Mouse (Mus musculus) hindbrain, embryonic 13.5 days (tissue): ENCODE data around the gene Rnasel. TPM values are rescaled to one million over a fixed set of nuclear protein-coding genes. Genes with fewer than 3 reads are reported as not detected.

Source experiments
- ATAC-seq: fragments of 200-750 bp; cut with Nextera tagmentation; 2 replicates; pipeline ENCODE4 v1.8.0; 2017; ENCODE audit warnings: moderate TSS enrichment; ENCODE audit not compliant: low FRiP score
- H3K27ac ChIP-seq: fragments of 300-500 bp; sonication (generic); 2 replicates; pipeline ENCODE4 v1.5.1; 2015; ENCODE audit warnings: inconsistent platforms, mild to moderate bottlenecking, moderate library complexity
- H3K27me3 ChIP-seq: fragments of 300-500 bp; sonication (generic); 2 replicates; pipeline ENCODE4 v1.6.1; 2015; ENCODE audit warnings: mild to moderate bottlenecking, inconsistent platforms
- H3K36me3 ChIP-seq: fragments of 300-500 bp; sonication (generic); 2 replicates; pipeline ENCODE4 v1.6.1; 2015; ENCODE audit warnings: mild to moderate bottlenecking, inconsistent platforms
- H3K4me1 ChIP-seq: fragments of 300-500 bp; sonication (generic); replicated peaks from 2 replicates; pipeline ENCODE4 v1.6.1; 2015; ENCODE audit warnings: inconsistent platforms
- H3K4me2 ChIP-seq: fragments of 300-500 bp; sonication (generic); 2 replicates; pipeline ENCODE4 v1.6.1; 2015; ENCODE audit warnings: inconsistent platforms, mild to moderate bottlenecking, moderate library complexity
- H3K4me3 ChIP-seq: fragments of 300-500 bp; sonication (generic); 2 replicates; pipeline ENCODE4 v1.5.1; 2015; ENCODE audit warnings: mild to moderate bottlenecking, inconsistent platforms
- H3K9ac ChIP-seq: fragments of 300-500 bp; sonication (generic); 2 replicates; pipeline ENCODE4 v1.6.1; 2015; ENCODE audit warnings: mild to moderate bottlenecking, inconsistent platforms
- H3K9me3 ChIP-seq: fragments of 300-500 bp; sonication (generic); 2 replicates; pipeline ENCODE4 v1.6.1; 2016; ENCODE audit warnings: inconsistent platforms
- WGBS: fragments of 180-500 bp; shearing (Covaris S2); methylation state at CpG from one replicate; pipeline ENCODE4 v1.1.7; 2015; 5-methylcytosine and 5-hydroxymethylcytosine counted together
- polyA plus RNA-seq: library from polyadenylated mRNA; unstranded; fragments of >200 nt; fragmentation: Nextera tagmentation; extraction: Ambion mirVana; gene quantifications from 2 replicates; pipeline ENCODE4 v1.2.1, GENCODE M21; 2015

Rnasel gene
- polyA plus RNA-seq, 1 experiment from 2014 or later = 53.7 TPM

DNA sequence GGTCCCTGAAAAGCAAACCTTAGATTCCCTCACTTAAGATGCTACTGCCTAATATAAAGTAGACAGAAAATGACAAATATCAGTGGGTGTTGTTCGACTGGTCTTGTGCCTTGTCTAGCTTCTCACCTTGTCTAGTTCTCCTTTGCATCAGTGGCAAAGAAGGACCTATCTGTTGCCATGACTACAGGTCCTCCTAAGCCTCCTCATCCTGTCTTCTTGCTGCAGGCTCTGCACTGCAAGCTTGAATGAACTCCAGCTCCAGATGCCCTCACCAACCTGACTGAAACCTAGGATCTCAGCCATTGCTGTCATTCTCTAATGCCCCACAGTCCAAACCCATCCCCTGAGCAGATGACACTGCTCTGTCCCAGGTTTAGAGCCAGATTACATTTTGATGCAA lies 31.2 kb upstream of the Rnasel start:
- no peaks in the 10 kb centered on the region for H3K27me3 ChIP-seq
- no peak overlapping the region for H3K4me3 ChIP-seq

DNA sequence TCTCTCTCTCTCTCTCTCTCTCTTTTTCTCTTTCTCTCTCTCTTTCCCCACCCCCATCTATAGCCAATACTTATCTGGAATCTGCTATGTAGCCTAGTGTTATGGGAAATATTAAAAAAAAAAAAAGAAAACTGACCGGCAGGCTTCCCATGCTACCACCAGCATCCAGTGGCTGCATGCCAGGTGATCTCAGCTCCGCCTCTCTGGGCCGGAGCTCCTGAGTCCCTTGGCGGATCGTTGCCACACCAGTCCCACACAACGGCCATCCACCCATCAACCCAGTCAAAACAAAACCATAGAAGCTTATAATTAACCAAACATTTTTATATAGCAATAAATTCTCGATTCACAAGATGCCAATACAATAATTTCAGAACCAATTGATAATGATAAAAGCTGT lies 28.3 kb upstream of the Rnasel start:
- H3K27ac ChIP-seq = no peak overlapping the region
- no peaks in the 10 kb centered on the region for H3K9me3 ChIP-seq
- ATAC-seq = no peak
- H3K36me3 ChIP-seq = no peaks in the 10 kb centered on the region
- H3K9ac ChIP-seq = no peak overlapping the region
- H3K27me3 ChIP-seq = no peaks in the 10 kb centered on the region
- no peak overlapping the region for H3K4me3 ChIP-seq
- no peaks in the 10 kb centered on the region for H3K4me1 ChIP-seq
- WGBS = 90% methylated on average over 7 of the region's 7 CpGs
- H3K4me2 ChIP-seq = no peak overlapping the region

More for the DNA sequence above, 31.2 kb upstream of the Rnasel start:
- H3K27ac ChIP-seq = no peak overlapping the region
- no peaks in the 10 kb centered on the region for H3K4me1 ChIP-seq
- no peak for ATAC-seq
- WGBS = 73% methylated on average over 1 of the region's 1 CpGs
- no peak overlapping the region for H3K9ac ChIP-seq
- no peak overlapping the region for H3K4me2 ChIP-seq
- no peaks in the 10 kb centered on the region for H3K36me3 ChIP-seq
- no peaks in the 10 kb centered on the region for H3K9me3 ChIP-seq

DNA sequence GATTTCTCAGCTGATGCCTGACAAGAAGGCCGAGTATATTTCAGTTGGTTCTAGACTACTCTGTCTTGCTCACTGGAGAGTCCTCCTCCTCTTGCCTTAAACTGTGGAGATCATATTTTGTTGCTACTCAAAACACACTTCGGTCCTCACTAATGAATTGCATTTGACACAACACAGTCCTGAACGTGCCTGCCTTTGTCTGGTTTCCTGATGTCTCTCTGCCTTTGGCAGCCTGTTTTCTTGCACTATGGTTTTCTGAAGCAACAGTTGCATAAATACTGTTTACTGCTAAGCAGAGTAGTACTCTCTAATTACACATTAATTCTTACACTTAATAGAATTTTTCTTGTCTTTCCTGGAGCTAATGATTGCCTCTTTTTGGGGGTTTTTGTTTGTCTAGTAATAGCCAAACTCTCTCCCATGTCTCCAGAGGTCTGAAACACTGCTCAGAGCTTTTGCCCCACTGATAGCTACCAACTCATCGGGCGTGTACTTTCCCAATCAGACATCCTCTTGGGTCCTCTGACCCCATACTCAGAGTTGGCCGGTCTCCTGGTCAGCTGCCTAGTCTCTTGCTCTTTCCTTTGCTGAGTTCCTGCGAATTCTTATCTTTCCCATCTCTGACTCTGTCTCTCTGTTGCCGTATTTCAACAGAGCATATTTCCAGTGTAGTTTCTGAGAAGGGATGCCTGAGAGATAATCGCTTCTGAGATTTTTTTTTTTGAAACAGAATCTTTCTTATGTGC lies 27.5 kb upstream of the Rnasel start:
- Histone ChIP-seq H3K4me2 (no peak overlapping the region), H3K9ac (no peak overlapping the region), H3K27me3 (no peaks in the 10 kb centered on the region), H3K27ac (no peak overlapping the region), H3K4me1 (0 out of 2 replicates have a peak, but pooled peaks cover 3% of the 10 kb centered on the region), H3K4me3 (no peak overlapping the region), H3K9me3 (no peaks in the 10 kb centered on the region), H3K36me3 (no peaks in the 10 kb centered on the region)
- ATAC-seq = no peak
- 84% methylated on average over 9 of the region's 9 CpGs for WGBS

DNA sequence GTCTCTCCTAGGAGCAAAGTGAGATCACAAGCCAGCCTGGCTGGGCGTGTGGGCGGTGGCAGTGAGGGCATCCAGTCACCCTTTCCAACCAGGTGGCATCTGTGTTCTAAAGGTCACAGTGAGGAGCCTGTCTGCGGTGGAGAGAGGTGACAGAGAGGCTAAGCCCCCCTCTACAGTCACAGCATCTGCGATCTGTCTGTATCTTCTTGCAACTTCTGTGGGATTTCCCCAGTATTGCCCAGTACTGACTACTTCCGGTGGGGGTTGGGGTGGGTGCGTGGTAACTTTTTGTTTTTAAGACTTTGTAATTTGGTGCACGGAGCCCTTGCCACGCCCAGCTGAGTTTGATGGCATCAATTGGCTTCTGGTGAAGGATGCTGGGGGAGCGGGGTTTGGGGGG lies 25.8 kb upstream of the Rnasel start:
- Histone ChIP-seq H3K4me2 (no peak overlapping the region), H3K9me3 (no peaks in the 10 kb centered on the region), H3K9ac (no peak overlapping the region), H3K27ac (no peak overlapping the region), H3K4me1 (0 out of 2 replicates have a peak, but pooled peaks cover 4% of the 10 kb centered on the region), H3K4me3 (no peak overlapping the region), H3K27me3 (no peaks in the 10 kb centered on the region), H3K36me3 (no peaks in the 10 kb centered on the region)
- ATAC-seq = no peak
- WGBS = 81% methylated on average over 9 of the region's 9 CpGs

DNA sequence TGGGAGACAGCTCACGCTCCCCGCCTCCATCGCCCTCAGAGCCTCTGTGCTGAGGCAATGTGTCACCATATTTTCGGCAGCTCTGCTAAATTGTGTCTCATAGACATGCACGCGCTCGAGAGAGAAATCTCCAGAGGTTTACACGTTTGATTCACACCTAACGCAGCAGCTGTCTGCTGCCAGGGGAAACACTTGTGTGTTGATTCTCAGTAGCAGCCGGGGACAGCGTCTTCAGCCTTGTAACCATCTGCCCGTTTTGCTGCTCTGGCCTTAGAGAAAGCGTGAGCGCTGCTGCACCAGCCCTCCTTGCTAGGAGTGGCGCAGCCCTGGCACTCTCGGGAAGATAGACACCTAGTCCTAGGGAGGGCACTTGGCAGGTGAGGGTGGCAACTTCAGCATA lies 22.6 kb upstream of the Rnasel start:
- Histone ChIP-seq H3K9ac (no peak overlapping the region), H3K4me1 (peaks cover 10% of the 10 kb centered on the region), H3K27ac (no peak overlapping the region), H3K27me3 (no peaks in the 10 kb centered on the region), H3K36me3 (no peaks in the 10 kb centered on the region), H3K4me2 (no peak overlapping the region), H3K4me3 (no peak overlapping the region), H3K9me3 (no peaks in the 10 kb centered on the region)
- no peak for ATAC-seq
- 77% methylated on average over 16 of the region's 16 CpGs for WGBS

DNA sequence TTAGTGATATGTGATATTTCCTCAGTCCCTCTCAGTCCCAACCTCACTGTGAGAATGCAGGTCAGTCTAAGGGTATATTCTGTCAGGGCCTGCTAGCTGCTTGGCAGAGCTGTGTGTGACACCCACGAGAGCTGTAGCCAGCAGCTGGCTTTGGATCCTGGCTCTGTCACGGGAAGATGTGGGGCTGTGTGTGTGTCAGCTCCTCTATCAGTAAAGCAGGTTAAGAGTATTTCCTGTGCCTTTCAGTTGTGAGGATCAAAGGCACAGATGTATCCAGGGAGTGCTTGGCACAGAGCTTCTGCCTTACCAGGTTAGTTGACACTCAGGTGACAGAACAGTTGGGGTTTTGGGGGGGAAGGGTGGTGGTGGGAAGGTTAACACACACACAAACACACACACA lies 19.4 kb upstream of the Rnasel start:
- Histone ChIP-seq H3K4me1 (peaks cover 32% of the 10 kb centered on the region), H3K9me3 (no peaks in the 10 kb centered on the region), H3K4me2 (no peak overlapping the region), H3K36me3 (no peaks in the 10 kb centered on the region), H3K4me3 (no peak overlapping the region), H3K27me3 (no peaks in the 10 kb centered on the region), H3K27ac (no peak overlapping the region), H3K9ac (no peak overlapping the region)
- WGBS = 76% methylated on average over 2 of the region's 2 CpGs
- ATAC-seq = no peak

DNA sequence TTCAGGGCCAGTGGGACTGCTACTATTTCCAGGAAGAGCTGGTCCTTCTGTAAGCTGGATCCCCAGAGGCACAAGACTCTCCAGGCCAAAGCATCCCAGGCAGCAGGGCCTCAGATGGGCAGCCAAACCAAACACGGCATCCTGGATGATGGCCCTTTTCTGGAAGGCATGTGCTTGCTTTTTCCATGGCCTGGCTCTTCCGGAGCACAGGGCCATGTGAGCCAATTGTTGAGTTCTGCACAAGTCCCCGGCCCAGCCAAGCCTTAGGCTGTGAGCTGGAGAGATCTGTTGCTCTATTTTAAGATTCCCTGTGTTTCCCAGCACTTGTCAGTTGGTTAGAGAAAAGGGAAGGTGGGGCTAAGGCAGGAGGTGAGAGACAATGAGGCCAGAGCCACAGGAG lies 18.6 kb upstream of the Rnasel start:
- no peak overlapping the region for H3K4me3 ChIP-seq

DNA sequence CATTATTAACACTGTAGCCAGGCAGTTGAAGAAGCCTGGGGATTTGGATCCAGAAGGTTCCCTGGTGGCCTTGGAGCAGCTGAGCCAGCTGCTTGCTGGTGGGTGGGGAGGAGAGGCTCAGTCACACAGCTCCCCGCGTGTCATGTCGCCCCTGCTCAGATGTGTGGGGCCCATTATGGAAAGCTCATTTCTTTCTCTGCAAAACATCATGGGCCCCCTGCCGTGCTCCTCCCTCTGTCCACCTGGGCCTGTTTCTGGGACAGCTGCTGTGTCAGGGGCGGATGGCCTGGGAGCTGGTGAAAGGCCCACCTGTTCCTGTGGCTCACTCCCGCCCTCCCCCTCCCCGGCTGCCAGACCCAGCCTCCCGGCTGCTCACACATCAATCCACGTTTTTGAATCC lies 16.0 kb upstream of the Rnasel start:
- Histone ChIP-seq H3K27ac (no peak overlapping the region), H3K9ac (no peak overlapping the region), H3K27me3 (peaks cover under 1% of the 10 kb centered on the region; the same call in 1 of the 2 replicates), H3K4me1 (peaks cover 48% of the 10 kb centered on the region), H3K36me3 (no peaks in the 10 kb centered on the region), H3K4me3 (no peak overlapping the region), H3K4me2 (no peak overlapping the region), H3K9me3 (no peaks in the 10 kb centered on the region)
- WGBS = 27% methylated on average over 9 of the region's 9 CpGs
- ATAC-seq = peak; percentile 52

More for the DNA sequence above, 18.6 kb upstream of the Rnasel start:
- Histone ChIP-seq H3K36me3 (no peaks in the 10 kb centered on the region), H3K27me3 (no peaks in the 10 kb centered on the region), H3K9me3 (no peaks in the 10 kb centered on the region), H3K4me2 (no peak overlapping the region), H3K27ac (peak overlapping the region; percentile 62), H3K9ac (no peak overlapping the region), H3K4me1 (peaks cover 32% of the 10 kb centered on the region)
- ATAC-seq = no peak
- 57% methylated on average over 3 of the region's 3 CpGs for WGBS

DNA sequence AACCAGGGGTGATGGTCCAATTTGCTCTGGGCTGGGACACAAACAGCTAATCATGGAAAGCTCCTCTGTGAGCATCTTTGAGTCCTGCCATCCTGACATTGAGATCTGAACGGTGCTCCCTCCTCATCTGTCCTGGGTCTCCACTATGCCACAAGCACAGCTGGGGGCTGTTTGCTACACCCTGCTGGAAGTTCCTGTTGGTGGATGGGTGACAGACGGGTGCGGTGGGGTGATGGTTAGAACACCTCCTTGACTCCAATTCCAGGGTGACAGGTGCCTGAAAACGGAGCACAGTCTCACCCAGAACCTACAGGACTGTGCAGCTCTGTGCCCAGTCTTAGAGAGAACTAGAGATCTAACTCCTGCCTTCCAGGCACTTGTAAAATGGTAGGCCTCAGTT lies 14.4 kb upstream of the Rnasel start:
- H3K4me1 ChIP-seq = peaks cover 61% of the 10 kb centered on the region
- ATAC-seq = no peak

DNA sequence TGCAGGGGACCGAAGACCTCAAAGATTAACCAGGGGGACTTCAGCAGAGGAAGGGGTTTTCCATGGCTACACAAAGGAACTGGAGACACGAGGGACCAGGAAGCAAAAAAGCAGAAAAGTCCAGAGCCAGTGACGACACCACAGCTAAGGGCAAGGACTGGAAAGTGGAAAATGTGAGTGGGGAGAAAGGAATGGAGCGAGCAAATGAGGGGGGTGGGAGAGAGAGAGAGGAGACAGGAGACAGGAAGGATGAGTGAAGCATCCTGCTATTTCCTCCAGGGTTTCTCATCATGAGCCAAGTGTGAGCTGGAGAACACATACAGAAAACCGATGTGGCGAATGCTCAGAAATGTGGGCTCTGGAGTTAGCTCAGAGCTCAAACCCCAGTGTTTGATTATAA lies 13.1 kb upstream of the Rnasel start:
- H3K27ac ChIP-seq = no peak overlapping the region
- 76% methylated on average over 6 of the region's 6 CpGs for WGBS

More for the DNA sequence above, 14.4 kb upstream of the Rnasel start:
- H3K4me2 ChIP-seq = no peak overlapping the region
- no peak overlapping the region for H3K27ac ChIP-seq
- peaks cover 15% of the 10 kb centered on the region; the same call in 1 of the 2 replicates for H3K27me3 ChIP-seq
- no peak overlapping the region for H3K9ac ChIP-seq
- H3K9me3 ChIP-seq = no peaks in the 10 kb centered on the region
- H3K4me3 ChIP-seq = no peak overlapping the region
- WGBS = 85% methylated on average over 4 of the region's 4 CpGs
- H3K36me3 ChIP-seq = no peaks in the 10 kb centered on the region

DNA sequence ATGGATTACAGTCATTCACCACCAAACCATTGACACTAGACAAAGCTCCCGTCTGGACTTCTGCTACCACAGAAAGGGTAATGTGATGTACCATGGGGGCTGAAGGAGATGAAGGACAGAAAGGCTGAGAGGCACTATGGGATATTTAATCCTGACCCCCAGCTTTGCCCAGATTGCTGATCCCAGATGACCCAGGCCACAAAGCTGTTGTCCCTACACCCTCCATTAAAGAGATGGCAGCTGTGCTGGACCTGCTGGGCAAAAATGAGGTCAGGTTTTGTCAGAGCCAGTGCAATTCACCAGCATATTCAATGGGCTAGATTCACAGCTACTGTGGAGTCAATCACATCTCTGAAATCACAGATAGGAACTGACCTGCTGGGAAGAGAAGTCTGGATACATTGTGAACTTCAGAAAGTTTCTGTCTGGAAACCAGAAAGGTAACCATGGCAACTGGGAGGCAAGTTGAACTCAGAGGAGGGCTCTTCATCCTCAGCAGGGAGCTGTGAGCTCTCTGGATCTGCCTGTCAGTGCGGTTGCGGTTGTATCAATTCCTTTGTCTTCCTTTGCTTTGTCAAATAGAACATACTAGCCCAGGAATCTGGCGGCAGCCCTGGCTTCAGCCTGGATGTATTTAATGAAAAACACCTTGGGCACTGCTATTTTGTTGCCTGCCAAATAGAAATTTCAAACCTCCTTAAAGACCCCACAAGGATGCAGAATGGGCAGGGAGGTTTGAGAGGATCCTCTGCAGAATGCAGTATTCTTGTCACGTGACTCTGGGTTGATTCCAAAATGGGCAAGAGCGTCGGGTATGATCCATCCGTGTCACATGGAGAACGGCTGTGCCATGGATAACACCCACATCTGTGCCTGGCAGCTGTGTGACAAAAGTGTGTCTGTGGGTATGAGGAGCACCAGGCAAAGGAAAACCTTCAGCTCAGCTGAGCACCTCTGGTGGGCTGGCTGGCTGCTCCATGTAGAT lies 11.8 kb upstream of the Rnasel start:
- 27% methylated on average over 9 of the region's 9 CpGs for WGBS
- H3K36me3 ChIP-seq = no peaks in the 10 kb centered on the region
- H3K4me2 ChIP-seq = peak overlapping the region; percentile 23; the same call in 1 of the 2 replicates
- H3K9me3 ChIP-seq = no peaks in the 10 kb centered on the region
- no peak overlapping the region for H3K9ac ChIP-seq
- H3K4me1 ChIP-seq = peaks cover 68% of the 10 kb centered on the region
- peak overlapping the region; percentile 10; the same call in 1 of the 2 replicates for H3K27ac ChIP-seq
- ATAC-seq = no peak
- H3K27me3 ChIP-seq = peaks cover 15% of the 10 kb centered on the region; the same call in 1 of the 2 replicates
- H3K4me3 ChIP-seq = no peak overlapping the region

More for the DNA sequence above, 13.1 kb upstream of the Rnasel start:
- H3K9ac ChIP-seq = no peak overlapping the region
- peaks cover 15% of the 10 kb centered on the region; the same call in 1 of the 2 replicates for H3K27me3 ChIP-seq
- no peak overlapping the region for H3K4me3 ChIP-seq
- no peaks in the 10 kb centered on the region for H3K36me3 ChIP-seq
- no peaks in the 10 kb centered on the region for H3K9me3 ChIP-seq
- H3K4me2 ChIP-seq = no peak overlapping the region
- ATAC-seq = no peak
- peaks cover 67% of the 10 kb centered on the region for H3K4me1 ChIP-seq

DNA sequence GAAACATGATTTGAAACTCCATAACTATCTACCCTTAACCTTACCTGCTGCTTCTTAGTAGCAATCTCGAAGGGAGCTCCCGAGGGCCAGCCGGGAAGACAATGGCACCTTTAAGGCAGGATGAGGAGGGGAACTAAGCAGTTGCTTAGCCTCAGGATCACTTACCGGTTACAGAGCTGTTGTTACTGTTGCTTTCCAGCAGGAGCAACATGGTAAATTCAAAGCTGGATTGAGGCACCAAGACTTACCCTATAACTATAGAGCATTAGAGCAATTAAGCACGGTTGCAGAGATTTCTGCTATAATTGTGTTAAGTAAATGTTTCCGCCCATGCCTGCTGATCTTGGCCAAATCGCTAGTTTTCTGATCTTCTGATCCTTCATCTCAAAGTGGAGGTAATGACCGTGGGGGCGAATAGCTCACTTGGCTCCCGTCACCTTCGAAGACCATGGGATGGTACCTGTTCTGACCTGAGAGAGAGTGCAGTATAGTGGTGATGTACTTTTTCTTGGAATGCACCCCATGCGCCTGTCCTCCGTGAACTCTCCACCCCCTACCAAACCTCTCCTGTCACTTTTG lies 9.7 kb upstream of the Rnasel start:
- peaks cover 74% of the 10 kb centered on the region for H3K4me1 ChIP-seq
- H3K27ac ChIP-seq = no peak overlapping the region
- WGBS = 20% methylated on average over 13 of the region's 13 CpGs
- no peak for ATAC-seq
- H3K9me3 ChIP-seq = no peaks in the 10 kb centered on the region
- H3K36me3 ChIP-seq = peaks cover 6% of the 10 kb centered on the region
- H3K4me2 ChIP-seq = peak overlapping the region; percentile 76
- peak overlapping the region; percentile 49 for H3K4me3 ChIP-seq
- H3K27me3 ChIP-seq = peaks cover 18% of the 10 kb centered on the region; the same call in 1 of the 2 replicates
- peak overlapping the region; percentile 67; the same call in 1 of the 2 replicates for H3K9ac ChIP-seq
